Mouse (Mus musculus) MEL-GATA-1-ER (cell line): ENCODE results near the gene Diaph3.
A peak's percentile ranks its signal among the peaks of the same experiment; 100 is the strongest.

Experiments
- DNase-seq: peaks from one replicate; pipeline ENCODE4 v3.0.0-alpha.2; 2012; ENCODE audit warnings: low read depth; ENCODE audit errors: extremely low read depth

The Diaph3 gene

DNA sequence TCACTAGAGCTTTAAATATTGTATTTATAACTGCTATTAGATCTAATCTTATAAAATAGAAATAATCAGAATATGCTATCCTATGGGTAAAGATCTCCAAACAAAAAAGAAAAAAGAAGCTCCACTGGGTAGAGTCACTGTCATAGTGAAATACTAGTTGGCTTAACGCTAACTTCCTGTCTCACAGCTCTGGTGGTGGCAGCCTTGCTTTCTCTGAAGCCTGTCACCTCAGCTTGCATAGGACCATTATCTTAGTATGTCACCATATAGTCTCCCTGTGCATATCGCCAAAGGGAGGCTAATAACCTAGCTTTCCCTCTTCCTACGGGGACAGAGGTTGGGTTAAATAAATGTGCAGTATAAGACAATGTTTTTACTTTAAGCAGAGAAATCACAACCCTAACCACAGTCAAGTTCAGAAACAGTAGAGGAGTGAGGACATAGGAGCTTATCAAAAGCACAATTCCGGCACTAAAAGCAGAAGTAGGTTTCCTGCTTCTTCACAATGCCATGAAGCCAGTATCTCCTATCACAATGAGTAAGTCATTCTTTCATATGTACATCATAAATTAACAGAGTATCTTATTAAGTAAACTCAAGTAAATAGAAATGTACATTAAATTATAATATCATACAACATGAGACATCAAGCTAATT lies 293.8 kb downstream of the Diaph3 start:
- peak; percentile 81 for DNase-seq

DNA sequence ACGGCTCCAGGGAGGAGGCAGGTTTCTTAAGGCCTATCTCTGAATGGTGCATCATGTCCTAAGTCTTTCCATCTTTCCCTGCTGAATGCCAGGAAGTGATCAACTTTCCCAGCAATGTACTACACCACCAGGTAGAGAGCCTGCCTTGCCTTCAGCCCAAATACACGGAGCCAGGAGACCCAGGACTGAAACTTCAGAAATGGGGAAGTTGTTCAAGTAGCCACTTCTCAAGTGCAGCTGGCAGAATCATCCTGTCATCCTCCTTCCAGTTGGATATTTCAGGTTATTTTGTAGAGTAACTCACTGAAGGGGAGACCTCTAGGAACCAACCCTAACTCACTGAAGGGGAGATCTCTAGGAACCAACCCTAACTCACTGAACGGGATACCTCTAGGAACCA lies 297.0 kb downstream of the Diaph3 start:
- no peak for DNase-seq

DNA sequence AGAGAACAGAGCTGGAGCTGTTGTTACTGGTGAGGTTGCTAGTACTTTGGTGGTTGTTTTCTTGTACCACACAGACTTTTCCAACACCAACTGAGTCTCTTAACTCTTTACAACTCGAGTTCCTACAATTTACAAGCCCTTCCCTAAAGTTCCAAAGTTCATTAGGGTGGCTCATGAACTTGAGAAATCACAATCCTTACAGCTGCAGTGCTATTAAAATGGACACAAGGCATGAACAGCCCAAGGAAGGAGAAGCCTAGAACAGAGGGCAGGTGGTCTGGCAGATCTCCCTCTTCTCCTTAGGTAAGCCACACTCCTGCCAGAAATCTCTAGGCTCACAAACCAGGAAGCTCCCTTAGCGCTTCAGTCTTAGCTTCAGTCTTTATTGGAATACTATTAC lies 303.4 kb downstream of the Diaph3 start:
- no peak for DNase-seq

DNA sequence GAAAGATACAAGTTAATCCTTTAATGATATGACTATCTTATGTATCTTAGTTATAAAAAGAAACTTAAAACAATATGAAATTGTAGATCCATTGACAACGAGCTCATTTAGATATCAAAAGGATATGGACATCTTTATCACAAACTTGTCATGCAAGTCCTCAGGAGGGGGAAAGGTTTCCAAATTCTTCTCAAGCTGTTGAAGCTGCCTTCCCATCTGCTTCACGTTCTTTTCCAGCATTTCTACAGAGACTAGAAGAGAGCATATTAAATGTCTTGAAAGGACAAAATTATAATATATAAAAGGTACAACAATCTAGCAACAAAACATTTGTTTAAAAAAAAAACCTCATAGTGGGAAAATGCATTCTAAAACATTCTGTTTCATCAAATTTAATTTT lies 306.2 kb downstream of the Diaph3 start:
- no peak for DNase-seq

DNA sequence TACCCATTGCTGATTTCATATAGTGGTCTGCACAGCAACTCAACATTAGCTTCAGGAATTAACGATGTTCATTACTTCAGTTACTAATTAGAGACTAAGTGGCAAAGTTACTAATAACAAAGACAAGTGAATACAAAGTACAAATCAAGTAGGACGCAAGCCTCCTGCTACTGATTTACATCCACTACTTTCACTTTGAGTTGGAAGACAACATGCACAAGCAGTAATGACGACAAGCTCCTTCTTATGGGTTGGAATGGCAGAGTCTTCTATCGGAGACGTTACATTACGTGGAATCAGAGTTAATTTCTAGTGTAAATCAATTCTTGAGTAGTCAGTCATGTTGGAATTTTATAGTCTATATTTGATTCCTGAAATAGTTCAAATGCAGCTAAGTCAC lies 306.8 kb downstream of the Diaph3 start:
- no peak for DNase-seq

DNA sequence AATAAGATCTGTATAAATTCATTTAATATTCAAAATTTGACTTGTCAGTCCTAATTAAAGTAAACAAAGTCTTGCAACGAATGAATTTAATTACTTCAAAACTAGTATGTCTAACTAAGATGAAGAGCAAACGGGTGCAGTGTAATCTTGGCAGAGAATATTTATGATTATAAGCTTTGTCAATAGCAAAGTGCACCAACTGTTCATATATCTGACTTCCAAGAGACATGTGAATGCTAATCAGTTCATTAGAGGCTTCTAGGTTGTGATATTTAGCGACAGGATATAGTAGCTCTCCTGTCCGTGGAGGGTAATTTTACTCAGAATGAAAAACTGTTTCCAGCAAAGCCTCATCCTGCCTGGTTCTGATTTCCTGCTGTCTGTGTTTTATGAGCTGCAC lies 308.0 kb downstream of the Diaph3 start:
- DNase-seq: no peak

DNA sequence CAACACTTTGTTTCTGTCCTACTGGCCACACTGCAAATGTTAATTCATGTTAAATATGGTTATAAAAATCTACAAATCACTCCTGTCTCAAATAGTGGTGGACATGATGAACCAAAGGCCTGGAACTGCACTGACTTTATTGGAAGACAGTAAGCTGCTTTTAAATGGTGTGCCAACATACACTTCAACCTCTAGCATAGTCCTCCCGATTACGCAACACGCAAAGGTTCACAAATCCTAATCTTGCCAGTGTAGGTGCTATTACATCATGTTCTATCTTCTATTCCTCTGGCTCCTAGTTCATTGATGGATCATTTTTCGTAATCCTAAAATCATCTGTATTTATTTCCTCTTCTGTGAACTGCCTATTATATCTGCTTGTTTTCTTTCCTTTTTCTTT lies 324.8 kb downstream of the Diaph3 start:
- no peak for DNase-seq

DNA sequence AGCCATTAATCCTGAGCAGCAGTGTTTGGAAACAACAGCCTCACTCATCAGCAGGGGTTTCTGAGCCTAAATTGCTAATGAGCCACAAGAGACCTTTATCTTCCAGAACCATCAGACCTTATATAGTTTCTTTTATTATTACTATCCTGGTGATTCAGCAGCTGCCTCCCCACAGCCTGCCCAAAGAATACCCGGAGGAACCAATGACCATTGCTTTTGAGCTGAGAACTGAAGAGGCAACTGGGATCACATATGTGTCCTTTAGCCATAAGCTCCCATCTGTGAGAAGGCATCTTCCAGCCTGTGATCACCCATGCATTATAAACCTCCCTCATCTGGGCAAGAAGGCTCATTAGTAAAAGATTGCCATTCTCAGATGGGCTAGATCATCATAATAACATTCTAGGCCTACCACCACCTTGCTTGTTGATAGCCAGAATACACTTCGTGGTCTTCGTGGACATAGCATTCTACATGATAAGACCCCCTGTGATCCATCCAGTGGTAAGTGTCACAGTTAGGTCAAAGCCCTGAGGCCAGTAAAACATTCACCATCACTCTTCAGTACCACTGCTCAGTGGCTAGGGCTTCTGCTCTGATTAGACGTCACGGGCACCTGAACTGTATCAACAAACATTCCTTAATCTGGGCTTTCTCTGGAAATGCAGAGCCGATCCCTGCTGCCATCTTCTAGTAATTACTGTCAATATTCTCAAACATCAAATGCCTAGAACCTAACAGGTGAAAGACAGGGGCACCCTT lies 352.0 kb downstream of the Diaph3 start:
- no peak for DNase-seq

DNA sequence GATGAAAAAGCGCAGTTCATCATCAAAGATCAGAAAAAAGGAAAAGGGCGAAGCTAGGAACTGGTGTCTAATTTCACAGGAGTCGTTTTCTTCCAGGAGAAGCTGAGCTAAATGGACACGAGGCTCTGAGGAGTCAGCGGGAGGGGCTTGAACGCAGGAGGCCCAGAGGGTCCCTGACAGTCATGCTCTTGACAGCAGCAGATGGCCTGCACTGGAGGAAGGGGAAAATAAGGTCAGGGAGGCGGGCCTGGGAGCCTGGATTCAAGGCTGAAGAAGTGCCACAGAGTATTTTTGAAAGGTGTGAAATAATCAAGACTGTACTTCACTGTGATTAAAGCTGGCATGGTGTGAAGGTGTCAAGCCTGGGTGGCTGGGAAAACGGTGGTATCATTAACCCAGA lies 354.2 kb downstream of the Diaph3 start:
- DNase-seq: no peak

DNA sequence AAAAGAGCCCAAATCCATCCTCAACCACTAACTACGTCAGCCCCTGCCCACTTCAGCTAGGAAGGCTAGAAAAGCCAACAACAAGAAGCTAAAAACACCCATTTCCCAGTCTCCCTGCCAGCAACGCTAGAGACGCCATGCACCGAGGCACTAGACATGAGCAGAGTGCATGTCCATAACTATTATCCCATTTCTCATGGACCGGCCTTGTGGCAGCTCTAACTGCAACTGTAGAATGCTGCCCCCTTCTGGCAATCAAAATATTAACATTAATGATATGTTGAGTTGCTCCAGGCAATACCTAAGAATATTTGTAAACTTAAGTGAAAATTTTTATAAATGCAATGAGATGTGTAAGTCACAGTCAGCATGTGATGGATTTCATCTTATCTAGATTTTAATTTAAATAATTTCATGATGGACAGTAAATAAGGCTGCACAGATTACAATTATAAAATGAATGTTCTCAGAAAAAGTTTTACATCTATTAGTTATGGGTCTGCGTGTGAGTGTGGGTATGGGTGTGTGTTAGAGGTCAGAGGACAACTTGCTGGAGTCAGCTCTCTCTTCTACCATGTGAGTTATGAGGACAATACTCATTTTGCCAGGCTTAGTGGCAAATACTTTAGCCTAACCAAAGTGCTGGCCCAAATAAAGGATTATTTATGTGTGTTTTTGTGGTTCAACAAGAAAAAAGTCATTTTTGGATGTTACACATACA lies 359.3 kb downstream of the Diaph3 start:
- DNase-seq: peak; percentile 28

DNA sequence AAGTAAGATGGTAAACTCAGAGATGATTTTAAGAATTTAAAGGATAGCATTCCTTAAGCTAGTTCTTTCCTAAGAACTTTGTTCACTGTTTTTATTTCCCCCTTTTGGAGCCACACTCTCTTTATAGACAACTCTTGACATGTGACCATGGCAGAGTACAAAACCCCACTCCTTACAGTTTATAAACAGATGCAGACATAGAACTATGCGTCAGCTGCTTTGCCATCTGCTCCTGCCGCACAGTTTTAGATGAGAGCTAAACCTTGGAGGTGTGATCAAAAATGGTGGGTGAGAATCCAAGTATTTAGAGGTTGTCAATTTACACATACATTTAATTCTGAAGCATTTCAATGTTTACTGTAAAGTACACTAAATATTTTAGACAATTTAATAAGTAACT lies 367.7 kb downstream of the Diaph3 start:
- no peak for DNase-seq

DNA sequence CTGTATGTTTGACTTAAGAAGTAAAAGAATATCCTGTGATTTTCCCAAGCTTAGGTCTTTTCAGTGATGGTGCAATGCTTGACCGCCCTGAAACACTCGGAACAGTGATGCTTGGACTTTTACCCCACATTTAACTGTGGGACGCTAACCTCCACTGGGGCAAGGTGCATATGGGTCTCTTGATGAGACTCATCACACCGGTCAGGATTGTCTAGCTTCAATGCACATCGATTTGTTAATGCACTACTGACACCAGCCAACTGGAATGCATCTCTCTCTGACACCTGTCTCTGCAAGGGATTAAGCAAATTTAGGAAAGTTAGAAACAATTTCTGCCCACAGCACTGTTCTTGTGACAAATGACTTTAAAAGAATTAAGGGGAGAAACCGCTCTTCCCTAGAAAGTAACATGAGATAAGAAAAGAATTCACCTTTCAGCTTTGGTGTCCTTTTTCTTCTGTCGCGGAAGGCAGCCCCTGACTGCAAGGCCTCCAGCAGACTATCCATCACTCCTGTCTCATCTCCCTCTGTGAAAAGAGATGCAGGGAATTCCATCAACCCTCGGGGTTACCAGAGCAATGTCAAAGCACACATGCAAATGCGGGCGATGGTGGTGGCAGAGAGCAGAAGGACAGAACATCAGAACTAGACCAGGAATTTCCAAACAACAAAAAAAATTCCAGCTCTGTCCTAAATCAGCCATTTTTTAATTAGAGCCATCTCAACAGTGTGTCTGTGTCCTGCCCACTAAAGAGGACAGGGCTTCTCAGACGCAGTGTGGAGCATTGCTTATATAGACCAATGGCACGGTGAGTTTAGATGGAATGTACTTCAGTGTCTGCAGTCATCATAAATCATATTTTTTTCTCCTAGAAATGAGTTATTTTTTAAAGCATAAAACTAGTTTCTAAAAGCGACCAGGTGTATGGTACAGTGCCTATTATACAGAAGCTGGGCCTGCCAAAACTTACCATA lies 368.6 kb downstream of the Diaph3 start:
- DNase-seq: no peak

DNA sequence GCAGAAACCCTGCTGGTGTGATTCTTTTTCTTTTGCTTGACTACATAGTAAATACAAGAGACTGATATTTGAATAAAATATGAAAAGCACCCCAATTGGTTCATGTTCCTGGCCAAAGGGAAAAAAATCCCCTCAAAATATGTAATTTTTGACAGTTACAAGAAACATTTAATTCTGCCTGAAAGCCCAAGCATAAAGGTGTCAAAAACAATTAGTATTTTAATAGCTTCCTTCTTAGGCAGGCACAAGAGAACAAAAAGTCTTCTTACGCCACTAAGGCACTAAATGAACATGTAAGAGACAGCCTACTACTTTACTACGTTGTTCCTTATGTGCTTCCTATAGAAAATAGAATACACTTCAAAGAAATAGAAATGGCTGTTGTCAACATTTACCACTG lies 376.7 kb downstream of the Diaph3 start:
- DNase-seq: no peak

DNA sequence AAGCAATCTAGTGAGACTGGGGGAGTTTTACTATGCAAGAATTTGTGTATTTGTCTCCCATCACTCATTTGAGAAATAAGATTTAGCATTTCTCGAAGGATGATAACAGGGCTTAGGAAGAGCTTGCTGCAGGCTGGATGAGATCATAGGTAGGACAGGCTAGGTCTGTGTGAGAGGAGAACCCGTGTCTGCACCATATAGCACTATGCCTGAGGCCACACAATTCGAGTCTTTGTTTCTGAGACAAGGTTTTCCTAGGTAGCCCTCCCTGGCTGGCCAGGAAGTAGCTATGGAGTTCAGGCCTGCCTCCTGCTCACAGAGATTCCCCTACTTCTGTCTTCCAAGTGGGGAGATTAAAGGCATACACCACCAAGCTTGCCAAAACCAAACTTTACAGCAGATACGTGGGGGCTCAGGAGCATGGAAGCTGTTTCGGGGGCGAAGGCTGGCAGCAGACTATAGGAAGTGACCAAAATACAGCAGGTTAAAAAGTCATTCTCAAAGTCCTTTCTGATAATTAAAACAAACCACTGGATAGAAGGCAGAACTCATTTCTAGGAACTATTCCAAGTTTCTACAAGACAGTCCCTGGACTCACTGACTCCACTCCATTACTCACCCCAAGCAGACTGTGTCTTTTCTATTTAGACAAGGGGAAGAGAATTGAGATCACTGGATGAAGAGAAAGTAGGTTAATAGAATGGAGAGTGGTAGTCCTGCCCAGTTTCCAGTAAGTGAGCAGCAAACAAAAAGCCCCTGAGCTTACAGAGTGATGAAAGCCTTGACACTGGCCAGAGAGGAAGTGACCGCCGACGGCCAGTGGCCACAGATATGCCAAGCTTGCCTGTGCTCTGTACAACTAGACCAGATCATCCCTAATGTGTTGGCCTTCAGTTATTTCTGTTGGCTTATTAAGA lies 383.2 kb downstream of the Diaph3 start:
- DNase-seq: no peak

DNA sequence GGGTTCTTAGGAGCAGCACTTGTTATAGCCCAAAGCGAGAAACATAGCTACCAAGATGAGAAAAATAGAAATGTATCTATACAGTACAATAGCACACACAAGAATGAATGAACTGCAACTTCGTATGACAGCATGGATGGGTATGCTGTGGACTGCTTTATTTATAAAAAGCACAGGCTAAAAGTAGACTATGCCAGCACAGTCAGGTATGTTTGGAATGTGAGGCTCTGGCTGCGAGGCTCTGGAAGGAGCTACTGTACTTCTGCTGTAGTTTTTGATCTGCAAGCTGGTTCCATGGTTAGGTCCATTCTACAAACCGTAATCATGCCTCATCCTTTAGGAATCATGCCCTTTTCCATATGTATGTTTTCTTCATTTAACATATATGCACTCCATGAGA lies 383.9 kb downstream of the Diaph3 start:
- DNase-seq: no peak

DNA sequence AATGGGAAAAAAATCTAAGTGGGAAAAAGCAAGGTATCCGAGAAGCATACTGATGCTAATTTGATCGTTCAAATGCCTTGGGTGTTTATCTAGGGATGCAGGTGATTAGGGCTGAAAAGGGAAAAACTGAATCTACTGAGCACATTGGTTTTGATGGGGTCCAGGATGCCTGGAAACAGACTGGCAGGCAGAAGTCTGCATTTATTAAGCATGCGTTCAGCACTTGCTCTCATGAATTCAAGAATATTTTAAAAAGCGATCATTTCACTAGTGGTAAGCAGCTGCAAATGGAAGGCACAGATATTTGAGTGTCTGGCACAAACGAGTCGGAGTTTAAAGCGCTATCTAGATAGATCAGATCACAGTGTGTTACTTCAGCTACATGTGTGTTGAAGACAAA lies 390.7 kb downstream of the Diaph3 start:
- DNase-seq: no peak

DNA sequence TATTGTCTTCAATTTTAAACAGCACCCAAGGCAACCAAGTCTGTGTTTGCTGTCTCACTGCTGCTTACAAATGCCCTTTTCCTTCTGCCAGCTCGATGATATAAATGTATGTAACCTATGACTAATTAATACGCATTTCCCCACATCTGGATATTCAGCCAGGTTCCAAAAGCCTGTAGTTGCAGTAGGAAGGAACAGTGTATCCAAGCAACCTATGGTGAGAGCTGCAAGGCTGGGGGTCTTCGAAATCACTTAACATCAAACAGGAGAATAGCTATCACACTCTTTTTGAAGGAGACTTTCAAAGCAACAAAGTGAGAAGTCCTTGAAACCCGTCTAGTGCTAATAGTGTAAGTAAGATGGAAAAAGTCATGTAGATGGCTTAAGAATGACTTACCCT lies 391.6 kb downstream of the Diaph3 start:
- DNase-seq: no peak

DNA sequence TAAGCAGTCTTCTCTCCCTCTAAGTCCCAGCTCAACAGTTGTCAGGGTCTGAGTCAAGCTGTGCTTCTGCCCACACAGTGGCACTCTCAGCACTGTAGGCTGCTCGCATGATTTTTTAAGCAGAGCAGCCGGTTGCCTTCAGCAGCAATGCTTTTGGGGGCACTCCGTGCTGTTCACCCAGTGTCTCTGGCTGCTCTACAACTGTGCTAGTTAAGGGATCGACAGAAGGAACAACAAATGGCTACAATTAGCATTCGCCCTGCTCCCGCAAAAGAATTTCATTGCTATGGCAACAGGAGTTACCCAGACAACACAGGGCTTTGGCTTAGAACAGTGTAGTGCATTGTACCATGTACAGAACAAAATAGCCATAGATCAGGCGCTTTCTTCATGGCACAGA lies 392.2 kb downstream of the Diaph3 start:
- no peak for DNase-seq

DNA sequence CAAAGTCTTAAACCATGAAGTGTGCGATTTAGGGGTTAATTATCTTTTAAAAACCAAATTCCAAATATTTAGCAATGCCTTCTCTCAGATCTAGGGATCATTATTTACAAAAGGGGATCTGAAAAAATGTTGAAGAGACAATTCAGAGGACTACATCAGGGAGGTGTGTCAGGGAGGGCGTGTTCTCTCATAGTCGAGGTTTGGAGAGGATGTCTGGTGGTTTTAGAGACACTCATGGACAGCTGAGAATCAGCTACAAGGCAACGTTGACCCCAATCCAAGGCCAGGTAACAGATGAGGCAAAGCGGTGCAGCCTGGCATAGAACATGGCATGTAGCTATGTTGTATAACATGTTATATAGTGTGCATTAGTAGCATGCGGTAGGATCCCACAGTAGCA lies 396.5 kb downstream of the Diaph3 start:
- DNase-seq: no peak

DNA sequence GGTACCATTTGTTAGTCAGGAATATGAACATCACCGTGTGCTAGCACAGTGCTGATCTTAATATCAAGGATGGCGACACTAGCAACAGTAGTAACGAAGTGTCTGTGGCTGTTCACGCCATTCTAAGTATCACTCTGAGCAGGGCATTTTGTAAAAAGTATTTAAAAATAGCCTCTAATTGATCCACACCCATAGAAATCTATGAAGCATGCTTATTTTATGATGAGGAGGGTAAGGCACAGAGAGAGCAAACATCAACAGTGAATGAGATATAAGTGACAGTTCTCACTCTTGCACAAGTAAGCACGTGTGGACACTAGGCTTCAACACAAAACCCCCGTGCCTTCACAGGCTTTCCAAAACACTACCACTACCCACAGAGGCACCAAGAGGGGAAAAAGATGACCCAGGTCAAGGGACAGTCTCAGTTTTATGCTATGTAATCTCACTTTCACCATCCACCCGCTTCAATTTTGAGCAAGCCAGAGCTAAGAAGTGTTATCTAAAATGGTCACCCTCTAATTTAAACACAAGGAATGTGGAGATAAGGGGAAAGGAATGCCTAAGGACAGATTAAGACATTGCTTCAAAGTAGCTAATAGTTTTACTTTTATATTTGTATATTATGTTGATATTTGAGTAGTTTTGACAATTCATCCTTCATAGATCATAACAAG lies 399.0 kb downstream of the Diaph3 start:
- peak; percentile 6 for DNase-seq
